Mouse (Mus musculus) C2C12 (cell line): Measurements from ENCODE around the gene St6gal1. TPM values are rescaled to one million over a fixed set of nuclear protein-coding genes. Genes with fewer than 3 reads are reported as not detected.

Experiments
- H3K27me3 ChIP-seq: one replicate; pipeline ENCODE4 v1.6.1; 2011; ENCODE audit not compliant: control insufficient read depth, insufficient read depth, insufficient read length
- H3K36me3 ChIP-seq: one replicate; pipeline ENCODE4 v1.6.1; 2011; ENCODE audit not compliant: control insufficient read depth, insufficient read depth
- H3K4me3 ChIP-seq: one replicate; pipeline ENCODE4 v1.5.1; 2011; ENCODE audit warnings: mild to moderate bottlenecking, control low read depth; ENCODE audit not compliant: poor library complexity, insufficient read depth, severe bottlenecking
- H3K79me2 ChIP-seq: one replicate; pipeline ENCODE4 v1.6.1; 2011; ENCODE audit not compliant: control insufficient read depth, insufficient read depth
- H3K79me3 ChIP-seq: one replicate; pipeline ENCODE4 v1.6.1; 2011; ENCODE audit warnings: low read depth, control low read depth
- H3ac ChIP-seq: one replicate; pipeline ENCODE3; 2011; ENCODE audit warnings: low read depth; ENCODE audit not compliant: control insufficient read depth, insufficient read length
- CEBPB ChIP-seq: IDR thresholded peaks from one replicate; pipeline ENCODE4 v1.6.1; 2011; ENCODE audit warnings: low read depth, mild to moderate bottlenecking, control low read depth, moderate library complexity
- CTCF ChIP-seq: IDR thresholded peaks from one replicate; pipeline ENCODE4 v1.5.1; 2011; ENCODE audit not compliant: control insufficient read depth, insufficient read depth, insufficient read length
- FOSL1 ChIP-seq: IDR thresholded peaks from one replicate; pipeline ENCODE4 v1.8.0; 2011; ENCODE audit warnings: mild to moderate bottlenecking, low read length; ENCODE audit not compliant: poor library complexity, insufficient read depth, severe bottlenecking
- MAX ChIP-seq: IDR thresholded peaks from one replicate; pipeline ENCODE4 v1.6.1; 2011; ENCODE audit warnings: mild to moderate bottlenecking, control low read depth
- MYOD1 ChIP-seq: IDR thresholded peaks from one replicate; pipeline ENCODE4 v1.6.1; 2011; ENCODE audit warnings: low read depth; ENCODE audit not compliant: control insufficient read depth, insufficient read length
- MYOG ChIP-seq: IDR thresholded peaks from one replicate; pipeline ENCODE4 v1.6.1; 2011; ENCODE audit not compliant: control insufficient read depth, insufficient read length; ENCODE audit errors: extremely low read depth
- USF1 ChIP-seq: IDR thresholded peaks from one replicate; pipeline ENCODE4 v1.6.1; 2011; ENCODE audit warnings: low read depth, mild to moderate bottlenecking, control low read depth, moderate library complexity
- polyA plus RNA-seq: library from polyadenylated mRNA; unstranded; fragments of >200 nt; fragmentation: generic; extraction: Trizol; gene quantifications from one replicate; pipeline ENCODE4 v1.2.1, GENCODE M21; 2012; ENCODE audit warnings: missing spikeins

The St6gal1 gene
- polyA plus RNA-seq, 1 experiment: 6.2 TPM

- H3K36me3 ChIP-seq: no peaks in the 10 kb centered on the region
- TF ChIP-seq USF1: no peak
- TF ChIP-seq CEBPB: no peak
- no peak for TF ChIP-seq FOSL1
- TF ChIP-seq MYOG: no peak
- TF ChIP-seq CTCF: no peak
- no peak for TF ChIP-seq MYOD1
- no peak for TF ChIP-seq MAX
- no peak overlapping the region for H3K4me3 ChIP-seq
- H3K79me3 ChIP-seq: no peaks in the 10 kb centered on the region
- no peak overlapping the region for H3ac ChIP-seq
- H3K79me2 ChIP-seq: no peaks in the 10 kb centered on the region
- no peaks in the 10 kb centered on the region for H3K27me3 ChIP-seq
Measured at GRCm38 (mm10) chr16:23249762-23250161, 25.2 kb downstream of the St6gal1 start.

GRCm38 (mm10) chr16:23250556-23251444, 26.3 kb downstream of the St6gal1 start:
- Histone ChIP-seq H3K79me2 (no peaks in the 10 kb centered on the region), H3ac (no peak overlapping the region), H3K4me3 (no peak overlapping the region), H3K27me3 (no peaks in the 10 kb centered on the region), H3K36me3 (no peaks in the 10 kb centered on the region), H3K79me3 (no peaks in the 10 kb centered on the region)
- TF ChIP-seq MYOG: no peak
- TF ChIP-seq MAX: no peak
- TF ChIP-seq USF1: no peak
- no peak for TF ChIP-seq MYOD1
- TF ChIP-seq CEBPB: no peak

- H3K36me3 ChIP-seq: no peaks in the 10 kb centered on the region
- no peaks in the 10 kb centered on the region for H3K79me2 ChIP-seq
- no peak overlapping the region for H3ac ChIP-seq
- no peaks in the 10 kb centered on the region for H3K27me3 ChIP-seq
- H3K4me3 ChIP-seq: no peak overlapping the region
- TF ChIP-seq MYOD1 (no peak), FOSL1 (no peak), MYOG (no peak), CEBPB (no peak), CTCF (no peak), MAX (no peak), USF1 (no peak)
- no peaks in the 10 kb centered on the region for H3K79me3 ChIP-seq
Measured at GRCm38 (mm10) chr16:23251445-23251773, 26.9 kb downstream of the St6gal1 start.

- no peaks in the 10 kb centered on the region for H3K79me2 ChIP-seq
- H3ac ChIP-seq: no peak overlapping the region
- no peaks in the 10 kb centered on the region for H3K27me3 ChIP-seq
- no peaks in the 10 kb centered on the region for H3K79me3 ChIP-seq
- no peaks in the 10 kb centered on the region for H3K36me3 ChIP-seq
- no peak for TF ChIP-seq CTCF
- TF ChIP-seq CEBPB: no peak
- TF ChIP-seq MAX: no peak
- TF ChIP-seq MYOD1: no peak
- no peak for TF ChIP-seq MYOG
- no peak for TF ChIP-seq USF1
- TF ChIP-seq FOSL1: no peak
- no peak overlapping the region for H3K4me3 ChIP-seq
Measured at GRCm38 (mm10) chr16:23253620-23254019, 29.1 kb downstream of the St6gal1 start.

GRCm38 (mm10) chr16:23254062-23254461, 29.5 kb downstream of the St6gal1 start:
- no peak overlapping the region for H3ac ChIP-seq
- no peaks in the 10 kb centered on the region for H3K27me3 ChIP-seq
- no peaks in the 10 kb centered on the region for H3K79me2 ChIP-seq
- no peaks in the 10 kb centered on the region for H3K79me3 ChIP-seq
- no peaks in the 10 kb centered on the region for H3K36me3 ChIP-seq
- no peak overlapping the region for H3K4me3 ChIP-seq
- TF ChIP-seq MYOG (no peak), MYOD1 (no peak), CTCF (no peak), USF1 (no peak), MAX (no peak), CEBPB (no peak), FOSL1 (no peak)
